Mouse (Mus musculus): ENCODE results near the gene Adcy3.
A peak's percentile ranks its signal among the peaks of the same experiment; 100 is the strongest.
"Not testable (repeated sequence)": the region's sequence is repeated elsewhere in the genome, so short reads cannot be mapped to it uniquely, and the experiment has no call there.

The Adcy3 gene

DNA sequence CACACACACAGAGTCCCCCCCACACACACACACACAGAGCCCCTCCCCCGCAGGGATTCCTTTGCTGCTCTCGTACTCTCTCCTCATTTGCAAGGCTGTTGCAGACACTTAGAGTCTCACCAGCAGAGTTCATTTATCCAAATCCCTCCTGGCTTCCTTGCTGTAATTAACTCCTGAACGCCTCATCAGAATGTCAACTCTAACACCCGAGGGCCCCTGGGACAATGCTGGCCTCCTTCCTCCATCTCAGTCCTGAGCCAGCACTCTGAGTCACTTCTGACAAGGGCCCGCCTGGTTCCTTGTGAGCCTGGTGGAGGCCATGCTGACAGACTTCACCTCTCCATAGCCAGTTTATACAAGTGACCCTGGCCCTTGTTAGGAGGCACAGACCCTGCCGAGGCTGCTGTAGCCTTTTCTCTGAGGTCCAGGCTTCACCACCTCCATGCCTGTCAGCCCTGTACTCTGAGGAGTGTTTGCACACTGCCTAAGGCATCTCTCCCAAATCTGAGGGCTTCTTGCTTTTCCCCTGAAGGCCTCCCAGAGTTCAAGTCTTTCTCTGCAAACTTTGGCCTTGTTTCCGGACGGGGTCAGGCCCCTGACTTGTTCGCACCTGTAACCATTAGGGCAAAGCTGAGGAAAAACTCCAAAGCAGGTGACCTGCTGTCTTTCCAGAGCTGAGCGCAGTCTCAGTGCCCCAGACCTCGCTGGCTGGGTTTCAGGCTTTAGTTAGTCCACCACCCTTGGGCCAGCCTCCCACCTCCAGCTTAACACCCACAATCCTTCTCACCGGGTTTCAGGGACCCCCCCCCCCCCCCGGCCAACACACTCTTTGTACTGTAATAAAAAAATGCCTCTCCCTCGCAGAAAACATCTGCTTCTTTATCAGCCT lies 55.5 kb downstream of the Adcy3 start:
- DNase-seq, result no peak

DNA sequence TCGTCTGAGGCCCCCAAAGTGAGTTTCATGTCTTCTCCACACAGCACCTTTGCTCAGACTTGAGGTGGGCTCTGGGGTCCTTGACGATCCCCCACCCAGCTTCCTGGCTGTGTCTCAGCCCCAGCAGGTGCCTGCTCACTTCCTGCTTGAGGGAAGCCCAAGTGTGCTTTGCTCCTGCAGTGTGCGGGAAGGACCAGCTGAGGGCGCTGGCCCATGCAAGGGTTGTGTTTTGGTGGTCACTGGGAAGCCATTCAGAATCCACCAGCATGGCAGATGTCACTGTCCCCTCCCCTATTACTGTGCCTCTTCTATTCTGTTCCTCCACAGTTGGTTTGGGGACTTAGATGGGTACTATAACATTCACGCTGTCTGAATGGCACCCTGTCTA lies 56.2 kb downstream of the Adcy3 start:
- peak; percentile 26 to 27 for DNase-seq

DNA sequence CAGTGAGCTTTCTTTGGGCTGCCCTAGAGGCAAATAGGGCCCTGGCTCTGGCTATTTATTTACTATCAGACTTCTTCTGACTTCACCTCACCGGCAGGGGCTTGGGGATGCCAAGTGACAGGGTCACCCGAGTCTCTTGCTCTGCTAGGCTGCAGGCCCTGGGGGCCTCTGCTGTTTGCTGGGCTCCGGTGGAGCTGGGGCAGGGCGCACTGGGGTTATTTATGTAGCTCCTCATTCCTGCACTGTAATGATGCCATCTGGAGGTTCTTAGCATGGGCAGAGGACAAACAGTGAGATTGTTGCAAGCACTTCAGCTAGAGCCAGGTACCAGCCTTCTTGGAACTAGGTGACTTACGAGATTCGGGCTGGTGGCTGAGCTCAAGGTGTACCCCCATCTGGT lies 59.6 kb downstream of the Adcy3 start:
- DNase-seq, result no peak

DNA sequence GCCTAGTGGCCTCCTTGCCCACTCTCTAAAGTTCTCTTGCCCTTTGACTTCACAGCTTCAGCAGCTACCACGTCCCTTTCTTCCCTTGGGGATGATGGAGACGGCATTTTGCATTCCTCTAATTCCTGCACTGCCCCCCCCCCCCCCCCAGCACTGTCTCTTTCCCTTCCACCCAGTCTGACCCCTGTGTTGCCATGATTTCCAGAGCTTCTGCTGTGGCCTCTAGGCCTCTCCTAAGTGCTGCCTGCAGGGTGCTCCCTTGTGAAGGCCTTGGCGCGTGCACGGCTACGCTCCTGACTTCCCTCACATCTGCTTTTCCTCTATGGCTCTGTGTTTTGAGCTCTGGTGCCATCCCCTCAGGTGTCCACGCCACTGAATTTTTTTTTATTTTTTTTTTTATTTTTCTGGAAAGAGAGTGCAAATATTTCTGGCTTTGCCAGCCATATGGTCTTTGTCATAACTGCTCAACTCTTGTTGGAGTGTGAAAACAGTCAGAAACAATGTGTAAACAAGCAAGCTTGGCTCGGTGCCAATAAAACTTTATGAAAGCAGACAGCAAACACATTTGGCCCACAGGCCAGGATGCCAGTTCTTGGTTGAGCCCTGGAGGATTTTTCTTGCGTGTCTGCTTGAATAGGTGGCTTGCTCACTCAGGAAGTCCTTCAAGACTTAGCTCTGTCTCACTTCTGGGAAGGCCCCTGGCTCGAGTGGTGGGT lies 60.3 kb downstream of the Adcy3 start:
- DNase-seq, result no peak

DNA sequence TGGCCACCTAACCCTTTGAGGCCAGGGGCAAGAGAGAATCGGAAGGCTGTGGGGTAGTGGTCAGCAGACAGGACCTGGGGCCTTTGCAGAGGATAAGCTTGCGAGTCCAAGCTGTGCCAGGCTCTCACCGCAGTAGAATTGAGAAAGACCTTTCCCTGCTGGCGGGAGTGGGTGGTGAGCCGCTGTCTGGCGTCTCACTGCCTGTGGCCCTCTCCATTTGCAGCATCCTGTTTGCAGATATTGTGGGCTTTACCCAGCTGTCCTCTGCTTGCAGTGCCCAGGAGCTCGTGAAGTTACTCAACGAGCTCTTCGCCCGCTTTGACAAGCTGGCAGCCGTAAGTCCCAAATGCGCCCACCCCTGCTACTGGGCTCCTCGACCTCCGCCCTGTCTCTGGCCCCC lies 61.7 kb downstream of the Adcy3 start:
- no peak for DNase-seq

DNA sequence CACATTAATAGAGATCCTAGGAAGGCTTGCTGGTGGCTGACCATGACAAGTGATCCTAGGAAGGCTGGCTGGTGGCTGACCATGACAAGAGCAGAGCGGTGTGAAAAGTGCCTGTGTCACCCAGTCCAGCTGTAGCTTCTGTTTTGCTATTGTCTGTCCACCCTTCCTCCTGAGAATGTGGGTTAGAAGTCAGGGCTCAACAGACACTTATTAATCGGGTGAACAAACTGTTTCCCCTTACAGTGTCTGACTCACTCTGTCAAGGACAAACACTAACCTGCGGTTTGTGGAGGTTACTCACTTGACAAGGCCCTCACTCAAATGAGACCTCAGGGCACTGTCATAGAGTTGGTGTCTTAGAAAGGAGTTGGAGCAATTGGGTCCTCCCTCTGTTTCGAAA lies 65.8 kb downstream of the Adcy3 start:
- no peak for DNase-seq

DNA sequence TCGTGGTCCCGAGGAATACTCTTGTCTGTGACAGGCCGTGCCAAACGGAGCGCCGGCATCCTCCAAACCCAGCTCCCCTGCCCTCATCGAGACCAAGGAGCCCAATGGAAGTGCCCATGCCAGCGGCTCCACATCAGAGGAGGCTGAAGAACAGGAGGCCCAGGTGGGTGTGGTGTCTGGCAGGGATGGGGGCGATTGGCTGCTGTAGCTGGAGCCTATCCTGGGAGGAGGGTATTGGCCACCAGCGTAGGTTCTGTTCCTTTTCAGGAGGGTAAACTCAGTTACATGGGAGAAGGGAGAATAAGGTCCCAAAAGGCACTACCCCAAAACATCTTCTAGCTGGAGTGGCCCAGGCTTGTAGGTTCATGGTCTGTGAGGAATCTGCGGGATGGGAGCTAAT lies 66.4 kb downstream of the Adcy3 start:
- DNase-seq, result no peak

DNA sequence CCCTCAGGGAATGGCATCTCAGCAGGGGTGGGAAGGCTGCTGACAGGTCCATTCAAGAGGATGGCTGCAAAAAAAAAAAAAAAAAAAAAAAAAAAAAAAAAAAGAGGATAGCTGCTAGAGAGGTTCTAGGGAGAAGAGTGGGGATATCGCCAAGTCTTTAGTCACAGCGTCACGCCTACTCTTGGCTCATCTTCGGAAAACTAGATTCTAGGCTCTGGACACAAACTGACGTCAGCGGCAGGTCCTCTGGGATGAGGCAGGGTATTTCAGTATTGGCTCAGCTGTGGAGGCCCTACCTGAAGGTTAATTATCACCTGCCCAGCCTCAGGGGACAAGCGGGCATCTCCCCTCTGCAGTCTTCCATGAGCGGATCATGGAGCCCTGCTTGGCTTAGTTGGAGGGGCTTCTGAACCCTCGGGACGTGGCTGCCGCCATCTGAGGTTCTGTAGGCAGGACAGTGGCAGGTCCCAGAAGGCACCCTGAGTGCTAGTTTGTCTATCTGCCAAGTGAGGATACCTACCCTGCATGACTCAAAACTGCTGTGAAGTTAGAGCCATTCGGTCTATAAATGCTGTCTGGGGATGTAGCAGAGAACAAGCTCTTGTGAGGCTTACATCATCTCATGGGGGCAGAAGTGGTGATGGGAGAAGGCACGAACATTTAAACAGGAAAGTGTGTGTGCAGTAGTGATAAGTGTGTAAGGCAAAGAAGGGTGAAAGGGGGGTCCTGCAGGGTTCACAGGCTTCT lies 68.7 kb downstream of the Adcy3 start:
- DNase-seq, result no peak

DNA sequence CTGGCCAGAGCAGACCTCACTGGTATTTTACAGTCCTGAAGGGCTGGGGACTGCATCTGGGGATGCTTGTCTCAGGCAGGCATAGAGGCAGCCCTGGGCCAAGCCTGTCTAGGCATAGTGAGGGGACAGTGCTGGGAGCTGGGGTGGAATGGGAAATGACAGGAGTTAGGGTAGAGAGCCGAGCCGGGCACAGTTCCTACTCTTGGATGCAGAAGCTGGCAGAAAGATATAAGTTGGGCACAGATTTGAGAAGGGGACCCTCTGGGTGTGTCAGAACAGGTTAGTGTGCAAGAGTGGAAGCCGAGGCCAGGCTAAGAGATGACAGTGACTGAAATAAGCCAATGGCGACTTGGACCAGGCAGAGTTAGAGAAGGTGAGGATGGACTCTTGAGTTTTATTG lies 69.3 kb downstream of the Adcy3 start:
- DNase-seq, result no peak

DNA sequence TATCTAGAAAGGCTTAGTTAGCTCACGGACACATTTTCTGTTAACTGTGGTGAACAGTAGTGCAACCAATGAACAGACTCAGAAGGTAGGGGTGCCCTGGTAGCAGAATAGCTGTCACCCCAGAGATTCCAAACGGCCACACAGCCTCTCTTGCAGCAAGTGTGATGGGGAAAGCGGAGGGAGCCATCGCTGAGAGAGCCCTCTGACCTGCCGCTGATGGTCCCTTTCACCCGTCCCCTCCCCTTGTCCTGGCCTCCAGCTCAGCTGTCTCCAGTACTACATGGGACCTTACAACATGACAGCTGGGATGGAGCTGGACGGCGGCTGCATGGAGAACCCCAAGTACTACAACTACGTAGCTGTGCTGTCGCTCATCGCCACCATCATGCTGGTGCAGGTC lies 73.2 kb downstream of the Adcy3 start:
- no peak for DNase-seq

DNA sequence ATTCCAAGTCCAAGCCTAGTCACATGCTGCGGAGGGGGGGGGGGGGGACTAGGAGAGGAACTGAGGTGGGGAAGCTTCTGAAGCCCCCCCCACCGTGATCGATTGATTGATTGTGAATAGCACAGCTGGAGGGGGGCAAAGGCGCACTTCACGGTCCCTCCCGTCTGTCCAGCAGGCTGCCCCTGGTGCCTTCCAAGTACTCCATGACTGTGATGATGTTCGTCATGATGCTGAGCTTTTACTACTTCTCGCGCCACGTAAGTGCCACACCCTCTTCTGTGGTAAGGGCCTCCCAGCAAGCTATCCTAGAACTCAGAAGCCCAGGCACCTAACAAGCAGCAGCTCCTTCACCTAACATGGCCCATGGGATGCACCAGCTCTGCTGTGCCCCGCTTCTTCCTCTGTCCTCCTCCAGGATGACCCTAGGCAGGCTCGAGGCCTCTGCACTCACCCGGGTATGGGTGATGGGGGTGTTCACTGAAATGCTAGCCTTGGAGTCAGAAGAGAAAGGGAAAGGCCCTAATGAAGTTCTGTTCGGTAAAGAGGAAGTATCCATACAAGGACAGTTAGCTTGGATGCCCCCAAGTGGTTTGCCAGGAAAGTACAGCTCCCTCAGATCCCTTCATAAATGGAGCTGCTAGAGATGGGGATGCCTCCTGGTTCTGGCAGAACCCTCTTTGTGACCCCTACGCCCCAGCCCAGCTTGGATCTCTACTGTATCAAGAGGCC lies 75.7 kb downstream of the Adcy3 start:
- peak; percentile 72 to 76 for DNase-seq

DNA sequence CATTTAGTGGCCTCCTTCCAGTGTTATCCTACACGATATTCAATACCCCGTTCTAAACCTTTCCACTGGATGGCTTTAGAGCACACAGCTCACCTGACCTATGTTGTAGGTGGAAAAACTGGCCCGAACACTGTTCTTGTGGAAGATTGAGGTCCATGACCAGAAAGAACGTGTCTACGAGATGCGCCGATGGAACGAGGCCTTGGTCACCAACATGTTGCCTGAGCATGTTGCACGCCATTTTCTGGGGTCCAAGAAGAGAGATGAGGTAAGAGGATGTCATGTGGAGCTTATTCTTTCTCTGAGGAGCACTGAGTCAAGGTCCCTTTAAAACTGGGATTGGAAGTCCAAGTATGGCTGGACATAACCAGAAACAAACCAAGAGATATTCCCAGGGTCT lies 76.3 kb downstream of the Adcy3 start:
- no peak for DNase-seq

DNA sequence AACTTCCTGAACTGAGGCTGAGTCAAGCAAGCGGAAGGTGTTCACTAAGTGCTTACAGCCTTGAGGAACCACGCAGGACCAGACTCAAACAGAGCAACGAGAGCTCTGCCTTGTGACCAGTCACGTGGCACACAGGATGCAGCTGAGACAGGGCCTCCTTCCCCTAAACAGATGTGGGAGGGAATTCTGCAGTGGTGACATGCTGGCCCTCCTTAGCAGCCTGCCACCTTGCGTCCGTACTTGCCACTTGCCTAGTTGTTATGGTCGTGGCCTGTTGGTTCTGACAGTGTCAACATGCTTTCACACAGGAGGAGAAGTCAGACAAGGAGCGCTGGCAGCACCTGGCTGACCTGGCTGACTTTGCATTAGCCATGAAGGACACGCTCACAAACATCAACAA lies 78.3 kb downstream of the Adcy3 start:
- peak; percentile 62 to 68 for DNase-seq

DNA sequence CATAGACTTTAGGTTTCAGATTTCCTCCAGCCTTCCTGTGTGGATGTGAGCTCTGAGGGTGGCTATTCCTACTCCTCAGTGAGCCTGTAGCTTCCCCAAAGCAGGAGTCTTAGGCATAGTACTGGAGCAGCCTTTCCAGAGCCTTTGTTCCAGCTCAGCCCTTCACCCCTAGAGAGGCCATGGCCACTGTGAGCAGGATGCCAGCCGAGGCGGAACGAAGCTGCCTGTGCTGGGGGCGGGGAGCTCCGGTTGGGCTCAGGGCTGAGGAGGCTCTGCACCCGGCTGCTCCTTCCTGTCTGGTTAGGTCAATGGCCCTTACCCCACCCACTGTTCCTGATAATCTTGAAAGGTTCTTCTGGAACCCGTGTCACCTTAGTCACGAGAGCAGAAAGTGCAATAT lies 80.0 kb downstream of the Adcy3 start:
- DNase-seq, result no peak

DNA sequence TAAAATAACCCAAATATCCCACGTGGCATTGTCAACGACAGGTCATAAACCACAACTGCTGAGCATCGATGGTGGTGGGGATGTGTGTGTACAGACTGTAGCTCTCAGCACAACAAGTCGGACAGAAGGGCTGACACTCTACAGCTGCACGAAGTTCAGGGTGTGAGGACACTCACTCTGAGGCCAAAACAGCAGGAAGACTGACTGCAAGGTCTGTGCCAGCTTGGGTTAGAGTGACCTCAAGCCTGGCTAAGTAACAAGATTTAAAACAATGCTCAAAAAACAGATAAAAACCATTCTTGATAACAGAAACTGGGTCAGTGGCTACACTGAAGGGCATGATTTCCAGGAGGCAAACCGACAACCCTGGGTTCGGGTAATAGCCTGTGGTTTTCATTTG lies 97.3 kb downstream of the Adcy3 start:
- no peak for DNase-seq

DNA sequence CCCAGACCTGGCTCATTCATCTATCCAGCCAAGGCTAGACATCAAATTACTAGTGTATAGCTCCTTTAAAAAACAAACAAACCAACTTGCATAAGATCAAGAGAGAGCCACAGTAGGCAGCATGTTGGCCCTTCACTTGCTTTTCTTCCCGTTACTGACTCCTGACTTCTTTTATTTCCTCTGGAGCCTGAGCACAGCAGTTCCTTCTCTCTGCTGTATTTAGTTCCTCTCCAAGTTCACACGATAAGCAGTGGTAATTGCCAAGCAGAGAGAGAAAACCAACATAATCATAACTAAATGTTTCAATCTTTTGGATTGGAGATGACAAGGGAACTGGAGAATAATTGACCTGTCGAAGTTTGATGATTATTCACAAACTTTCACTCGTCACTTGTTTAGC lies 99.9 kb downstream of the Adcy3 start:
- DNase-seq, result no peak

DNA sequence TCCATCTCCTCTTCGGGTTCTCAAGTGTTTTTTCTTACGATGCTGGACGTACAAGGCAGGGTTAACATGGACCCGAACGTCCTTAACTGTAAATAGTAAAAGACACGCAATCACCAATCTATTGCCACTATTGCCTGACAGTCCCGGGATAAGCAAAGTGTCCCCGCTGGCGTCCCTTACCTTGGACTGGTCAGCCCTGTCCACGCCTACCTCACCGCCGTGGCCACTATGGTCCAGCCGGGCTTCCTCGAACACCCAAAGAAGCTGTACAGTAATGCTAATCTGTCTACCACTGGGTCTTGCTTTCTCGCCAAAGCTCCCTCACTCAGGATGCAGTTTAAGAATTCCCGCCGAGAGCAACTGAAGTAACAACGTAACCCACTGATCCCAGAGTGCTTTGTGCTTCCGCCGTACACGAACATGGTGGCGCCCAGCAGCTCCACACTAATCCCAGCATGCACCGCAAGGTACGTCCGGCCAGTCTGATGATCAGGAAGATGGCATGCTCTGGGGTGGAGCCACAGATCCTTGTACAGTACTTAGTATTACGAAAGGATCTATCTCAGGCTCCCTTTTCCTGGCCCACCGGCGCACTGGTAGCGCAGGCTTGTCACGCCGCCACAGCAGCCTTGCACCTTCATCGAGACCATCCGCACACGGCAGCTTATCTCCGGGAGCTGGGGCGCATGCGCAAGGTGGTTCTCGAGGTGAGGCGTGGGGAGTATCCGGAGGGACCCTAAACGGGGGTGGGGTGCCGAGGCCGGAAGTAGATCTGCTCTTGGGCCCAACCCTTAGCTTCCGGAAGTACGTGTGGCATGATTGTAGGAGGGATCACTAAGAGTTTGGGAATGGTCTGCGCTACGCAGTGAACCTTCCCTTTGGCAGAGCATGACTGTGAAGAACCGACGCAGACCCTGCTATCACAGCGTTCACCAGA lies 100.9 kb downstream of the Adcy3 start, which contains the start of the genes Ptrhd1 and Cenpo:
TSS of gene Ptrhd1 (plus strand) at position 456 of the 937 bp plus-strand sequence.
TSS of gene Cenpo (minus strand) at position 723 of the 937 bp plus-strand sequence.
- DNase-seq, result peak; percentile 95 to 97

DNA sequence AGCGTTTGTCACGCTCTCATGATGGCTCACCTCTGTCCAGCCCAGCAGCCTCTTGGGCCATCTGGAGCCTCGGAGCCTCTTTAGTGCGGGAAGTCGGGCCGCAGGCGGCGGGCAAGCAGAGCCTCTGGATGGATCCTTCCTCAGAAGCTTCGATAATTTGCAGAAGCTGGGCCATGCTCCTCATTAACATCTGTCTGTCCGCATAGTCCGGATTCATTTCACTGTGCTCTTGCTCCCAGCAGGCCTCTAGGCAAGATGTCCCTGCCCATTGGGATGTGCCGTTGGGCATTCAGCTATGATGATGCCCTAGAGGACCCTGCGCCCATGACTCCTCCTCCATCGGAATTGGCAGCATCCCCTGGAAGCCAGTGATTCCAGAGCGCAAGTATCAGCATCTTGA lies 104.6 kb downstream of the Adcy3 start:
- DNase-seq, result no peak

DNA sequence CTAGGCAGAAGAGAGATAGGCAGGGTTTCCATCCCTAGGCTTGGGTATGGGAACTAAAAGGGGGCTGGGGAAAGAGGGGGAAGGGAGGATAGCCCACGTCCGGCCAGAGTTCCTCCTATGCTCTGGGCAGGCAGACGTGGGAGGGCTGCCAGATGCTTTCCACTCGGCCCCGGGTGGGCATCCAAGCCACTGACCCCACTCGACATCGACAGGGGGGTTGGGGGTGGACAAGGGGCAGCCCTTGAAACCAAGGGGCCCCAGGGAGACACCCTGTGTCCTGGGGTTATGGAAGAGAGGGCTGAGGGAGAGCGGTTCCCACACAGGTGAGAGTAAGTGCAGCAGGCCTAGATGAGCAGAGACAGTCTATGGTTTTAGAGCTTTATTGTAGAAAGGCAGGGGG lies 107.4 kb downstream of the Adcy3 start:
- DNase-seq, result not testable (repeated sequence)

DNA sequence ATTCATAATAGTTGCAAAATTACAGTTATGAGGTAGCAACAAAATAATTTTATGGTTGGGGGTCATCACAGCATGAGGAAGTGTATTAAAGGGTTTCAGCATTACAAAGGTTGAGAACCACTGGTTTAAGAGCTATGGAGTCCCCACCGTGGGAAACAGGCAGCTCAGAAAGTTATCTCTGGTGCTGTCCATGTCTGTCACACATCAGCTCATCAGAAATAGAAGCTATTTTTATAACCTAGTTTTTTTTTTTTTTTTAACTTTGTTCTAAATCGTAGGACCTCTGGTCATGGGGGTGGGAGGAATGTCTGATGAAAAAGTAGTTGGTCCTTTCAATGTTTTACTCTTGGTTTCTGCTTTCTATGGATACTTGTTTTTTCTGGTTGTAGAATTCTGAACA lies 110.9 kb downstream of the Adcy3 start:
- no peak for DNase-seq

DNA sequence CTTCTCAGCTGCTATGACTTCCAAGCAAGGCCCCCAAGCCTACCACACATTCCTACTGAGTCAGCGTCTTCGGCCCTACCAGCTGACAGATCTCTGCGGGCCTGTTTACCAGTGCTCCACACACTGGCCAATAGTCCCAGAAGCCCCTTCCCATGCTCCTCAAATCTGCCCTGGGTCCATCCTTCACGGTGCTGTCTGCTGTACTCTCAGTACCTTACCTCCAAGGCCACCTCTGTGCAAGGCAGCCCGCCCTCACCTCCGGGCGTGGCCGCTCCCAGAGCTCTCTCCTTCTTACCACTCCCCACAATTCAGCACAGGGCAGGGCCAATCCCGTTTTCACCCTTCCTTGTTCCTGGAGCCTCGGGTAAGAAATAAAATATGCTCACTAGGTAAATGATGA lies 112.8 kb downstream of the Adcy3 start:
- DNase-seq, result no peak

DNA sequence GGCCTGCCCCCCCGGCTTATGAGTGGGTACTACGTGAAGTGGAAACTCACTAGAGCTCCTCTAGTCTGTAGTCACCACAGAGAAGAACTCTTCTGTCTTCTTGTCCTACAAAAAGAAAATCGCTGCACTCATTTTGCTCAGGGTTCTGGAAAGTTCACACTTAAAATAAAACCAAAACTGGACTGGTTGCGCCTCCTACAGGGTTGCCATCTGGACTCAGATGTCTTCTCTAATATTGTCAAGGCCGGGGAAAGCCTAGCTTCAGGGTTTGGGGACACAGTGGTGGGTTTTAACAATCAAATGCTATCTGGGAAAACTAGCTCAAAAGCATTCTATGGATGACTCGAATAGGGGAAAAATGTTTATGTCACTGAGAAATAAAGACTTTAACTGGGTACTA lies 116.9 kb downstream of the Adcy3 start:
- no peak for DNase-seq
